Mouse (Mus musculus): ENCODE data around the gene Nxpe3. TPM values are rescaled to one million over a fixed set of nuclear protein-coding genes. Genes with fewer than 3 reads are reported as not detected.

Nxpe3 gene
- total and polyA plus RNA-seq, 2 experiments, result 0.12 to 0.37 TPM

GRCm38 (mm10) chr16:55821571-55821981 is 73.5 kb downstream of the Nxpe3 start:
- Histone ChIP-seq H3K36me3 (ENCODE audit: control insufficient read depth, insufficient read depth, low read length) (peaks cover 16% of the 10 kb centered on the region), H3K4me1 (ENCODE audit: control insufficient read depth, insufficient read depth, low read length) (peaks cover 25% of the 10 kb centered on the region), H3K27me3 (ENCODE audit: control insufficient read depth, insufficient read depth, low read length) (no peaks in the 10 kb centered on the region), H3K27ac (replicated peaks; ENCODE audit: insufficient read depth, low read depth, low read length) (peak overlapping the region; percentile 96), H3K79me2 (ENCODE audit: control insufficient read depth, insufficient read depth, low read length) (peaks cover 19% of the 10 kb centered on the region), H3K9ac (ENCODE audit: low read depth, low read length) (peak overlapping the region; percentile 100), H3K4me3 (ENCODE audit: insufficient read depth, low read depth, low read length) (peak overlapping the region; percentile 99)
- under 1% methylated on average over 34 of the region's 40 CpGs for WGBS
- TF ChIP-seq POLR2A (IDR thresholded peaks at IDR 0.05; ENCODE audit: extremely low read depth, insufficient read depth, low read length), result no peak
- no peak for TF ChIP-seq CTCF (IDR thresholded peaks at IDR 0.05; ENCODE audit: low read depth, low read length)
- DNase-seq (ENCODE audit: extremely low read depth, low read depth, low spot score), result no peak

- Histone ChIP-seq H3K79me2 (ENCODE audit: control insufficient read depth, insufficient read depth, low read length) (peaks cover 19% of the 10 kb centered on the region), H3K4me1 (ENCODE audit: control insufficient read depth, insufficient read depth, low read length) (peaks cover 27% of the 10 kb centered on the region), H3K9ac (ENCODE audit: low read depth, low read length) (peak overlapping the region; percentile 100), H3K27ac (replicated peaks; ENCODE audit: insufficient read depth, low read depth, low read length) (peak overlapping the region; percentile 96), H3K36me3 (ENCODE audit: control insufficient read depth, insufficient read depth, low read length) (peaks cover 18% of the 10 kb centered on the region), H3K27me3 (ENCODE audit: control insufficient read depth, insufficient read depth, low read length) (no peaks in the 10 kb centered on the region), H3K4me3 (ENCODE audit: insufficient read depth, low read depth, low read length) (peak overlapping the region; percentile 99)
- TF ChIP-seq CTCF (IDR thresholded peaks at IDR 0.05; ENCODE audit: low read depth, low read length) (no peak), POLR2A (IDR thresholded peaks at IDR 0.05; ENCODE audit: extremely low read depth, insufficient read depth, low read length) (no peak)
- DNase-seq (ENCODE audit: extremely low read depth, low read depth, low spot score), result peak; percentile 42
- WGBS, result under 1% methylated on average over 20 of the region's 20 CpGs
Observed at GRCm38 (mm10) chr16:55820916-55821570, 74.0 kb downstream of the Nxpe3 start.

- peak; percentile 75 for DNase-seq (ENCODE audit: extremely low read depth, low read depth, low spot score)
- peak overlapping the region; percentile 33 for H3K9ac ChIP-seq (ENCODE audit: low read depth, low read length)
- peaks cover 25% of the 10 kb centered on the region for H3K36me3 ChIP-seq (ENCODE audit: control insufficient read depth, insufficient read depth, low read length)
- no peaks in the 10 kb centered on the region for H3K27me3 ChIP-seq (ENCODE audit: control insufficient read depth, insufficient read depth, low read length)
- TF ChIP-seq CTCF (IDR thresholded peaks at IDR 0.05; ENCODE audit: low read depth, low read length) (no peak), POLR2A (IDR thresholded peaks at IDR 0.05; ENCODE audit: extremely low read depth, insufficient read depth, low read length) (no peak)
- H3K79me2 ChIP-seq (ENCODE audit: control insufficient read depth, insufficient read depth, low read length), result peaks cover 19% of the 10 kb centered on the region
- H3K4me1 ChIP-seq (ENCODE audit: control insufficient read depth, insufficient read depth, low read length), result peaks cover 27% of the 10 kb centered on the region
- H3K4me3 ChIP-seq (ENCODE audit: insufficient read depth, low read depth, low read length), result peak overlapping the region; percentile 99
- H3K27ac ChIP-seq (replicated peaks; ENCODE audit: insufficient read depth, low read depth, low read length), result peak overlapping the region; percentile 96
- 1% methylated on average over 13 of the region's 13 CpGs for WGBS
Observed at GRCm38 (mm10) chr16:55820161-55820915, 74.7 kb downstream of the Nxpe3 start.

- no peaks in the 10 kb centered on the region for H3K27me3 ChIP-seq (ENCODE audit: control insufficient read depth, insufficient read depth, low read length)
- TF ChIP-seq POLR2A (IDR thresholded peaks at IDR 0.05; ENCODE audit: extremely low read depth, insufficient read depth, low read length) (no peak), CTCF (IDR thresholded peaks at IDR 0.05; ENCODE audit: low read depth, low read length) (no peak)
- peak overlapping the region; percentile 99 for H3K4me3 ChIP-seq (ENCODE audit: insufficient read depth, low read depth, low read length)
- peaks cover 23% of the 10 kb centered on the region for H3K4me1 ChIP-seq (ENCODE audit: control insufficient read depth, insufficient read depth, low read length)
- H3K9ac ChIP-seq (ENCODE audit: low read depth, low read length), result peak overlapping the region; percentile 55
- peaks cover 19% of the 10 kb centered on the region for H3K79me2 ChIP-seq (ENCODE audit: control insufficient read depth, insufficient read depth, low read length)
- H3K36me3 ChIP-seq (ENCODE audit: control insufficient read depth, insufficient read depth, low read length), result peaks cover 35% of the 10 kb centered on the region
- WGBS, result 6% methylated on average over 15 of the region's 15 CpGs
- peak; percentile 68 for DNase-seq (ENCODE audit: extremely low read depth, low read depth, low spot score)
- peak overlapping the region; percentile 27 for H3K27ac ChIP-seq (replicated peaks; ENCODE audit: insufficient read depth, low read depth, low read length)
Observed at GRCm38 (mm10) chr16:55819186-55819861, 75.8 kb downstream of the Nxpe3 start.

- peak; percentile 48 for DNase-seq (ENCODE audit: extremely low read depth, low read depth, low spot score)
- H3K27me3 ChIP-seq (ENCODE audit: control insufficient read depth, insufficient read depth, low read length), result no peaks in the 10 kb centered on the region
- TF ChIP-seq POLR2A (IDR thresholded peaks at IDR 0.05; ENCODE audit: extremely low read depth, insufficient read depth, low read length) (no peak), CTCF (IDR thresholded peaks at IDR 0.05; ENCODE audit: low read depth, low read length) (no peak)
- no peak overlapping the region for H3K9ac ChIP-seq (ENCODE audit: low read depth, low read length)
- no peak overlapping the region for H3K4me3 ChIP-seq (ENCODE audit: insufficient read depth, low read depth, low read length)
- peaks cover 19% of the 10 kb centered on the region for H3K79me2 ChIP-seq (ENCODE audit: control insufficient read depth, insufficient read depth, low read length)
- peaks cover 11% of the 10 kb centered on the region; the same call in 1 of the 2 replicates for H3K4me1 ChIP-seq (ENCODE audit: control insufficient read depth, insufficient read depth, low read length)
- whole genome bisulfite sequencing, result 86% methylated on average over 28 of the region's 28 CpGs
- peaks cover 45% of the 10 kb centered on the region for H3K36me3 ChIP-seq (ENCODE audit: control insufficient read depth, insufficient read depth, low read length)
- no peak overlapping the region for H3K27ac ChIP-seq (replicated peaks; ENCODE audit: insufficient read depth, low read depth, low read length)
Observed at GRCm38 (mm10) chr16:55817717-55818515, 77.2 kb downstream of the Nxpe3 start.

All from liver, adult 2 months (tissue).